Mouse (Mus musculus) lung, postnatal 4 days (tissue): ENCODE results near the gene Dhrs1.

Experiments used
- DNase-seq, 2 experiments: peaks; one replicate each; pipeline ENCODE4 v3.0.0; 2021

Dhrs1 gene

DNA sequence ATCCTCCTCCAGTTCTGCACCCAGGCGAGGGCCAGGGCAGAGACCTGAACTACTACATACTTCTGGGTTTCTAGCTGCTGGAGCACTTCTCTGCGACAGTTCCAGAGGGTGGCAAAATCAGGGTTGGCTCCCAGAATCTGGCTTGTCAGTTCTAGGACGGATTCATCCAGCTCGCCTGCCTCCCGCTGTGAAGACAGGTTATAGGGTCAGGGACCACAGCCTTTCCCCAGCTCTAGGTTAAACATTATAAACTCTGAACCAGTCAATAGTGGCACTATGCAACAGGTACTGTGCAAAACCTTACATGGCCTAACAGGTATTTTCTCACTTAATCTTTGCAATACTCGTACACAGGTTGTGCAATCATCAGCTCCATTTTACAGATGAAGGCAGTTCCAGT, 24.4 kb downstream of the Dhrs1 start:
- DNase-seq: no peak

DNA sequence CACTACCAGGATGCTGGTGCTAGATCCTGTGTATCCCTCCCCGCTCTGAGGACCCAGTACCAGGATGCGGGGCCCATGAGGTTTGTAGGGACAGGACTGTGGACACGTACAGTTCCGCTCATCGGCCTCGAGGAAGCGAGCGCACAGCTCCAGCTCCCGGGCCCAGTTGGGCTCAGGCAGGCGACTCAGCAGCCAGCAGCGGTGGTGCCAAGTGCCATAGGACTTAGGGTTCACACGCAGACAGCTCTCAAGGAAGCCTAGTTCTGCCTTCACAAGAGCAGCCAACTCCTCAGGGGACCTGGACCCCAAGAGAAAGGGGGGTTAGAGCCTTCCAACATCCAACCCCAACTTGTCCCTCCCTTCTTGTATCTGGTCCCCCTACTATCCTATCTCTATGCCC, 24.8 kb downstream of the Dhrs1 start:
- no peak for DNase-seq

DNA sequence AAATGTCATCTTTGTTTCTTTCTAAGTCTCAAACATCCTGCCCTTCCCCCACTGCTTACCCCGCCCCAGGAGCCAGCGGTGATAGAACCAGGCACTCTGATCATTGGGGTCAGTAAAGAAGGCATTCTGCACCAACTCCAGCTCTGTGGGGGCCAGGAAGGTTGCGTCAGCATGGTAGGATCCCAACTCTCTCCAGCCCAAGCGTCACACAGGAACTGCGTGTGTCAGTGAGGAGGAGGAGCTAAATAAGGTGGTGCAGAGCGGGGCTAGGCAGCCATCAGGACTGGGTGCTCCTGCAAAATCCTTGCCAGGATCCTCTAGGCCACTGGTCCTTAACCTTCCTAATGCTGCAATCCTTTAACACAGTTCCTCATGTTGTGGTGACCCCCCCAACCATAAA, 25.8 kb downstream of the Dhrs1 start:
- DNase-seq: no peak

DNA sequence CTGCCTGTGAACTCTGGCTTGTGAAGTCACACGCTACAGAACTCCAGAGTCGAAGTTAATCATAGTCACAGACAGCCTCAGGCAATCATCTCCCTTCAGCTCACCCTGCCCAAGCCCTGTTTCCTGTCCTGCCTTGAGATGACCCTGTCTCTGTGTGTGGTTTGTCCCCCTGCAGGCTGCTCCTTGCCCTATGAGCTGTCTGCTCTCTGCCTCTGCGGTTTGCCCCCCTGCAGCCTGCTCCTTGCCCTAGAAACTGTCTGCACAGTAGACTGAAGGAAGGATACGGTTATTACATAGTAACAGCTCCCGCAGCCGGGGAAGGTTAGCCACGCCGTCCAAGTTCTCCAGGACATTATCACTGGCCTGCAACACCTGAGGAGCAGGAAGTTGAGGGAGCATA, 28.6 kb downstream of the Dhrs1 start:
- no peak for DNase-seq

DNA sequence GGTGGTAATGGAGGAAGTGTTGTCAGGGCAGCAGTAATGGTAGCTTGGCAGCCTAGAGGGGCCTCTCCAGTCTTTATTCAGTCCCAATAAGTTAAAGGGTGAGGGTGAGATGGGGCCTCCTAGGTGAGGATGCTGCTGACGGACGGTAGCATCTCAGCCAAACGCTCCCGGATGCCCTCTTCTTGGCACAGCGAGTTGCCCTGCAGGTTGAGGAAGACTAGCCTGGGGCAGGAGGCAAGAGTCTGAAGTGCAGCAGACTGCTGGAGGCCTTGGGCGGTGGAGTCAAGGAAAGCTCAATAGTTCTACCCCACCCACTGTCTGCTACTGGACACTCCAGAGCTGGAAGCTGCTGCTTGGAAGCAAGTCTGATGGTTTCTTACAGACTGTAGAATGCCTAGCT, 29.2 kb downstream of the Dhrs1 start:
- no peak for DNase-seq

DNA sequence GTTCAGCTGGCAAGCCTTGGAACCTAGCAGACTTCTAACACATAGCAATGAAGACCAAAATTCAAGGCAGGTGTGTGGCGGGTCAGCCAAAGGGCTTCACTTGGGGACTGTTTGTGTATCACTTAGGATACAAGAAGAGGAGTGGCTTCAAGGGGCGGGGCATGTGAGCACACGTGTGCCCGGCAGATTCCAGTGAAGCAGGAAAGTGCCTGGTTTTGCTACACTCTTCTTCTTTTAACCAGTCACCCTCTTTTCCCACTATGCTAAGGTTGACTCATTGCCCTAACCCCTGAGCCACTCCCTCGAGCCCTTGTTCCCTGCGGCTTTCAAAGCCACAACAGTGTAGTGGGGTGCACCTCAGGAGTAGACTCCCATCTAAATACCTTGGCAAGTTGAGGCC, 30.6 kb downstream of the Dhrs1 start:
- peak; percentile 42 to 49 for DNase-seq

DNA sequence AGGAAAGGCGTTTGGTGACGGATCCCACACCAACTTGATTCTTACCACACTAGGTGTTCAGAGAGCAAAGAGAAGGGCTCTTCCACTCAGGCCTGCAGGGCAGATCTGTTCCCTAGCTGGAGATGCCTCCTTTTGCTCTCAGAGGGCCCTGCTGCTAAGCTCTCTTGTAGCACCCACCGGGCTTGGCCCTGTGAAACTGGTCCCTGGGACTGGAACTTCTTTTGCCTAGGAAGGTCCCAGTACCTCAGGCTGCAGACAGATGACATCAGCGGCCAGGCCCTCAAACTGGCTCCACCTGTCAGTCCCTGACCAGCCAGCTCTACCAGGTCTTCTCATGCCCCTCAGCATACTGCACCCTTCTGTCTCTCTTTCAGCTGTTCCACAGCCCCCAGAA, 31.8 kb downstream of the Dhrs1 start, which contains the start of gene Tgm1:
Gene Tgm1 (minus strand): TSS at position 198 of the 394 bp plus-strand sequence.
- no peak for DNase-seq

DNA sequence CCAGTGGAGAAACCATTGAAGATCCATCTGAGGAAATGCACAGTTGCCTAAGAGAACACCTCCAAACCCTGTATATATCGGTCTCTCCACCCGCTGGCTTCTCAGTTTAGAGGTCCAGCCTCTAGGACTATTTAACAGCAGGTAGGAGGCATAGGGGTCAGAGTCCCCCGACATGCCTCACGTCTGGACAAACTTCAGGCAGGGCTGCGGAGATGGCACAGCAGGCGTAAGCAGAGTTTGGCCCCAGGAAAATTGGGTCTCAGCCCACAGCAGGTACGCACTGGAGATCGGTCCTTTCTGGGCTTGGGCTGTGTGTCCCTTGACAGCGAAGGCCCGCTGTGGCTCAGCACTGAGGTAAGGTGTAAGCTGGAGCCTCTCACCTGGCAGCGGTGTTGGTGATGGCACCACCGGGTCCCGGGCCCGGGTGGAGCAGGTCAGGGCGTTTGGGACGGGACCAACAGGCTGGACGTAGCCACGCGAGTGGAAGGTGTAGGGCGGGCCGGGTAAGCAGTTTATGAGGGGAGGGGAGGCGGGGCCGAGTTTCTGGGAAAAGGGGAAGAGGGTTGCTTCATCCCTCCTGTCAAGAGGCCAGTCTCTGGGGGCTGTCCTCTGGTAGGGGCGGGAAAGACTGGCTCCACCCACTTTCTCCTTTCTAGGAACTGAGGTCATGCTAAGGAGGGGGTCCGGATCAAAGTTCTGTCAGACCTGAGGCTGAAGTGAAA, 32.3 kb downstream of the Dhrs1 start:
- DNase-seq: peak; percentile 70 to 73

DNA sequence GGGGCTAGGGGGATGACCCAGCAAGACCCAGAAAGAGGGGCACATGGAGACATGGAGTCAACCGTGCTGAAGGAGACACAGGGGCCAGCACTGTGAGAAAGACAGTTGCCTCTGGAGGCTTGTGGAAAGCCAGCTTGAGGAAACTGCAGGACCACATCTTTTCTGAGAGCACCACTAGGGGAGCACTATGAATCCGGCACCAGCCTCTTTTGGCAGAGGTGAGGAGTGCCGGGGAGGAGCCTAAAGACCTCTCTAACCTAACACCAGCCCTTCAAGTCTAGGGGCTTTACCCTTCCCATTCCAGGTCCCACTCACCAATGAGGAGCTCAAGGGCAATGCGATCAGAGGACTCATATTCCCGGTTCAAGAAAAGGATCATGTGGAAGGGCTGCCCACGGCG, 33.7 kb downstream of the Dhrs1 start:
- DNase-seq: no peak

DNA sequence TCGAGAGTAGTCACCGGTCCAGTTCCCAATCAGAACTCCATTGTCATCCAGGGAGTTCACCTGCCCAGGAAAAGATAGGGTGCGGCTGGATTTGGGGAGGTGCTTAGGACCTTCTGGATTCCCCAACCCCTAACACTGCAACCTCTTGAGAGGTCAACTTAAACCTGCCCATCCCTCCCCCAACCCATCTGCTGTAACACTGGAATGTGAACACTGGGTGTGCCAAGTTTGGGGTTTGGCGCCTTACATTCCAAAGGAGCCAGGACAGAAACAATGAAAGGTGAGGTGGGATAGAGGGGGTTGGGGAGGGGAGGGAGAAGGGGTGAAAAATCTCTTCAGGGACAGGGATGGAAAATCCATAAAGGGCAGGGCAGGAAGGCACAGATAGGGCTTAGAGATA, 36.0 kb downstream of the Dhrs1 start:
- no peak for DNase-seq

DNA sequence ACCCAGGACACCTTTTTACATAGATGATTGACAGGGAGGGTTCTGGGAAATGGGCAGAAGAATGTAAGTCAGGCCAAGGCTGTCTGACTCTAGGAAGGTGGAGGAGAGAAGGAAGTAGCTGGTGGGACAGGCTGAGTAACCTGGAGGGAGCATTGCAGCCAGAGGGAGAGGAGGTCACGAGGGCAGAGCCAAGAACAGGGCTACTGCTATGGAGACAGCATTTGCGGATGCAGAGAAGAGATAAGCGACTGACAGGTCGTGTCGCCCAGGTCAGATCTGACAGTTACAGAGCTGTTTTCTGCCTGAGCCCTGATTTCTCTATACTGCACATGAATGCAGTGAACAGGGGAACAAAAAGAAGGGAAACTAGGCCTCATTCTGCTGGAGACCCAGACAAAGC, 38.1 kb downstream of the Dhrs1 start:
- no peak for DNase-seq

DNA sequence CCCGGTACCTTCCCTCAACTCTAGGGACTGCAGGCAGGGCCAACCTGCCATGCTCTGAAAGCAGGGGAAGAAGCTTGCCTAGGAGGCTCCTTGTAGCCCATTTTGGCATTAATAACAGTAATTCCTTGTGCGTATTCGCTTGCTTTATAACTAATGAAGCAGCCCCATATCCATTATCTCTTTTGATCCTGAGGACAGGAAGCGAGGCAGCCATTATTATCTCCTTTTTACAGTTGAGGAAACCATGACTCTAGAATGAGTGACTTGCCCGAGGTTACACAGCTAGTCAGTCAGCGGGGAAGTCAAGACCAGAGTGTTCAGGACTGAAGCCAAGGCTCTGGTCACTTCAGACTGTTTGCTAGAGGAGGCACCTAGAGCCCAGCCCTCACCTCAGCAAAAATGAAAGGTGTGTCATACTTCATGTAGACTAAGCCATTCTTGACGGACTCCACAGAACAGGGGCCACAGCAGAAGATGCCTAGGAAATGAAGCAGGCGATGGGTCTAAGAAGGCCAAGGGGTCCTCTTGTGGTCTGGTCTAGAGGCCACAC, 39.4 kb downstream of the Dhrs1 start:
- DNase-seq: no peak

DNA sequence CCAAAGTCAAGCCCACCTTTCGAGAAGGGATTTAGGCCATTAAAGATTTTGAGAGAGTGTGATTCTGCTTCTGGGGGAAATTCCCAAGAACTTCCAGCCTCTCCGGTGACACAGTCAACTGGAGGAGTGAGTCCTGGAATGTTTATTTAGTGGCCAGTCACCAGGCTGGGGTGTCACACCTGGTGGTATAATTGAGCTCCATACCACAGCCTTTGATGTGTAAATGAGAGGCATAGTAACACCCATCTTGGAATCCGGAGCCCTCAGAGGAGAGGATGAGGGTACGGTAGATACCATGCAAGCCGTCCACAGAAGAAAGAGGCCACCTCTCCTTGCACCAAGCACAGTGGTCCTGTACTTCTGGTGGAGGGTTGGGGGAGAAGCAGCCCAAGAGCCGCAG, 42.7 kb downstream of the Dhrs1 start:
- no peak for DNase-seq

DNA sequence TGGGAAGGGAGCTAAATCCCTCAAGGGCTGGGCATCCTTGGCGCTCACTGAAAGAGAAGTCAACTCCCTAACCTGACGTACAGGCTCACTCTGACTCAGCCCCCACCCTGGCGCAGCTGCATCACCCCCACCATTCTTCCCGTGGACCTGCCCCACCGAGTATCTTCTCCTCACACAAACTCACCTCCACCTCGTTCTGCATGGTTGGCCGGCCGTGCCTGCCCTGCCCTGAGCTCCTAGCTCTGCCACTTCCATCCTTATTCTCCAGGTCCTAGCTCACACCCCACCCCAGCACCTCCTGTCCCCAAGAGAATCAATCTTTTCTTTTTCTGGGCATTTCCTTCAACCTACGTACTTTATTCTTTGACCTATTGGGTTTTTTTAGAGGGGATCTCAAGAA, 44.4 kb downstream of the Dhrs1 start:
- DNase-seq: no peak

DNA sequence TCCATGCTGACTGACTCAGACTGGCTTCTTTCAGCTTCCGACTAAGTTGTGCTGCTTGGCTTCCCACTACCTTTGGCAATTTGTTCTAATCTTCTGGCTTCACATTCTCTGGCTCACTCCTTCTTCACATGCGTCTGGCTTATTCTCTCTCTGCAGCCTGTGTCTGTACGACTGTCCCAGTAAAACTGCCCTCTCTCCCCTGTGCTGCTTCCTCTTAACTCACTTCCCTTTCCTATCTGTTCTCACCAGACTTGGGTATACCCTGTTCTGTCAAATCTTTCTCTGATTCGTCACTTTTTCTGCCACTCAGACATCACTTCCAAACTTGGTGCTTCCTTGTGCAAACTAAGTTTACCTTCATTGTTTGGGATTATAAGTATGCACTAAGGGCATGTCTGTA, 48.3 kb downstream of the Dhrs1 start:
- DNase-seq: no peak

DNA sequence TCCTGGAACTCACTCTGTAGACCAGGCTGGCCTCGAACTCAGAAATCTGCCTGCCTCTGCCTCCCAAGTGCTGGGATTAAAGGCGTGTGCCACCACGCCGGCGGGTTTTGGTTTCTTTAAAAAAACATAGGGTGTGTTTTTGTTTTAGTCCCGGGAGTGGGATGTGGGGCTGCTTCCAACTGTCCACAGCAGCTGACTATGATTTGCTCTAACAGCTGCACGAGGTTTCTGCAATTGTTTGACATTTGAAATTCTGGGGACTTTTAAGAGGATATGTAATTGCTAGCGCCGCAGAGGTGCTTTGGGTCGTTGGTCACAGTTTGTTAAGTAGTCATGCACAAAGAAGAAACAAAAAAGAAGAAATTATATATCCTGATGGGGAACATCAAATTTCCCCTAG, 56.1 kb downstream of the Dhrs1 start:
- DNase-seq: no peak
